Mouse (Mus musculus) myocyte (in vitro differentiated cells): ENCODE measurements at regions not wholly inside any gene's neighbourhood (a gene's known extent, or its start where the extent isn't known, plus 50 kb on each side); places are given as distances from the start of the nearest gene placed in this dataset.

Experiments used
- H3K27me3 ChIP-seq: one replicate; pipeline ENCODE4 v1.6.1; 2011; ENCODE audit not compliant: control insufficient read depth, insufficient read depth, insufficient read length
- H3K36me3 ChIP-seq: one replicate; pipeline ENCODE4 v1.6.1; 2011; ENCODE audit not compliant: control insufficient read depth, insufficient read depth
- H3K4me2 ChIP-seq: one replicate; pipeline ENCODE4 v1.6.1; 2011; ENCODE audit warnings: low read depth, control low read depth
- H3K4me3 ChIP-seq: one replicate; pipeline ENCODE4 v1.5.1; 2011; ENCODE audit warnings: mild to moderate bottlenecking, control low read depth, moderate library complexity
- H3K79me2 ChIP-seq: one replicate; pipeline ENCODE4 v1.6.1; 2011; ENCODE audit not compliant: control insufficient read depth, insufficient read depth
- H3ac ChIP-seq: one replicate; pipeline ENCODE4 v1.6.1; 2011; ENCODE audit not compliant: control insufficient read depth, insufficient read length
- CEBPB ChIP-seq: IDR thresholded peaks from 2 replicates; pipeline ENCODE4 v1.6.1; 2011; ENCODE audit warnings: mild to moderate bottlenecking, moderate library complexity; ENCODE audit not compliant: poor library complexity, insufficient read depth, severe bottlenecking
- E2F4 ChIP-seq: IDR thresholded peaks from one replicate; pipeline ENCODE4 v1.6.1; 2011; ENCODE audit warnings: mild to moderate bottlenecking, control low read depth, moderate library complexity; ENCODE audit not compliant: insufficient read depth
- MAX ChIP-seq: IDR thresholded peaks from one replicate; pipeline ENCODE4 v1.6.1; 2011; ENCODE audit warnings: low read depth, mild to moderate bottlenecking, control low read depth
- MYOD1 ChIP-seq, 3 experiments: IDR thresholded peaks; one replicate each; pipeline ENCODE4 v1.6.1; 2011; ENCODE audit warnings: control low read depth in 2 of 3, low read depth in 2 of 3, mild to moderate bottlenecking in 2 of 3, moderate library complexity in 1 of 3; ENCODE audit not compliant: insufficient read length in 2 of 3, control insufficient read depth in 1 of 3
- MYOG ChIP-seq, 3 experiments: IDR thresholded peaks; one replicate each; pipeline ENCODE4 v1.6.1; 2011; ENCODE audit warnings: control low read depth in 2 of 3, low read depth in 2 of 3, mild to moderate bottlenecking in 2 of 3; ENCODE audit not compliant: insufficient read length in 2 of 3, control insufficient read depth in 1 of 3, insufficient read depth in 1 of 3
- POLR2A ChIP-seq: IDR thresholded peaks from one replicate; pipeline ENCODE4 v1.6.1; 2011; ENCODE audit warnings: low read depth, mild to moderate bottlenecking, control low read depth, moderate library complexity; ENCODE audit not compliant: insufficient read length
- POLR2AphosphoS2 ChIP-seq: IDR thresholded peaks from one replicate; pipeline ENCODE4 v1.6.1; 2011; ENCODE audit warnings: low read depth, control low read depth; ENCODE audit not compliant: insufficient read length
- REST ChIP-seq: IDR thresholded peaks from one replicate; pipeline ENCODE4 v1.6.1; 2011; ENCODE audit warnings: mild to moderate bottlenecking, control low read depth, moderate library complexity; ENCODE audit not compliant: insufficient read depth, insufficient read length
- SRF ChIP-seq: IDR thresholded peaks from one replicate; pipeline ENCODE4 v1.6.1; 2011; ENCODE audit warnings: low read depth; ENCODE audit not compliant: control insufficient read depth, insufficient read length
- TCF12 ChIP-seq: IDR thresholded peaks from one replicate; pipeline ENCODE4 v1.6.1; 2011; ENCODE audit warnings: mild to moderate bottlenecking, control low read depth; ENCODE audit not compliant: poor library complexity, insufficient read depth, severe bottlenecking
- TCF3 ChIP-seq: IDR thresholded peaks from one replicate; pipeline ENCODE4 v1.6.1; 2011; ENCODE audit warnings: low read depth, control low read depth; ENCODE audit not compliant: insufficient read length
- USF1 ChIP-seq: IDR thresholded peaks from one replicate; pipeline ENCODE4 v1.6.1; 2011; ENCODE audit warnings: low read depth, mild to moderate bottlenecking, control low read depth, moderate library complexity

GRCm38 (mm10) chr3:35079887-35080286 is 429.7 kb downstream of the Sox2 start:
- no peaks in the 10 kb centered on the region for H3K27me3 ChIP-seq
- H3K79me2 ChIP-seq, result no peaks in the 10 kb centered on the region
- TF ChIP-seq MAX, result no peak
- TF ChIP-seq POLR2A, result no peak
- no peak for TF ChIP-seq E2F4
- no peak for TF ChIP-seq MYOD1 (IDR thresholded peaks at IDR 0.05; ENCODE audit: control insufficient read depth in 1 of 3, insufficient read length in 2 of 3, low read depth in 2 of 3)
- TF ChIP-seq MYOG (IDR thresholded peaks at IDR 0.05; ENCODE audit: control insufficient read depth in 1 of 3, insufficient read depth in 1 of 3, insufficient read length in 2 of 3, low read depth in 2 of 3), result no peak
- no peak overlapping the region for H3K4me2 ChIP-seq
- no peak overlapping the region for H3ac ChIP-seq
- H3K36me3 ChIP-seq, result no peaks in the 10 kb centered on the region
- no peak overlapping the region for H3K4me3 ChIP-seq

DNA sequence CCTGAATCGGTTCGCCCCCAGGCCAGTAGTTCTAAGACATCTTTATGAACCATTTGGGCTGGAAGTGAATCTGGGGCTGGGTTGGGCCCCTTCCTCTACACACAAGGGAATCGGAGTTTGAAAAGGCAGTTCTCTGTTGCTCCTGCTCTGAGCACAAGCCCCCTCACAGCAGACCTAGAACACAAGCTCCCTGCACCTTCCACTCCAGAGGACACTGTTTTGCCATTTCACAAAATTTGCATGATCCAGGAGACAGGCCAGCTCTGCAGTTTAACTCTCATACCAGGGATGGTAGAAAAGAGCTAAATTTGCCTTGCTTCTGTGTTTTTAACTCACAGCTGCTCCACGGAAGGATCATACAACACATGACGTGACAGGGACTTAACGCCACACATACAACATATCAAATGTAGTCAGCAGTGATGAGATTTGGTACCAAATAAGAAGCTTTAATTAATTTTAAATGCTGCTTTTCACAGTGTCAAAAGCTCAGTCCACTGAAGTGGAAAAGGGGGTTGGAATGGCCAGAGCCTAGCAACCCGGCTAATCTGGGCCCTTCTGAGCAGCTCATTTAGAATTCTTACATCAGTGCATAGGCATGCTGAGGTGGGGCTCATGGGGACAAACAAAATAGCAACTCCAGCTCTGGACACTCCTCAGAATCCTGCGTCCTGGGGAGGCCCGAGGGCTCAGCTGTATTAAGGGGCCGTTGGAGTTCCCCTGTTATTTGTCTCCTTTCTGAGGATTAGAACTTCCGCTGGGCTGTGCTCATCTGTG is 434.1 kb downstream of the Sox2 start:
- Histone ChIP-seq H3K36me3 (no peaks in the 10 kb centered on the region), H3K4me2 (no peak overlapping the region), H3K4me3 (no peak overlapping the region), H3ac (no peak overlapping the region), H3K27me3 (no peaks in the 10 kb centered on the region), H3K79me2 (no peaks in the 10 kb centered on the region)
- TF ChIP-seq TCF12 (no peak), REST (no peak), E2F4 (no peak), POLR2A (no peak), CEBPB (no peak), SRF (no peak), MYOG (IDR thresholded peaks at IDR 0.05; ENCODE audit: control insufficient read depth in 1 of 3, insufficient read depth in 1 of 3, insufficient read length in 2 of 3, low read depth in 2 of 3) (no peak), MAX (no peak), MYOD1 (IDR thresholded peaks at IDR 0.05; ENCODE audit: control insufficient read depth in 1 of 3, insufficient read length in 2 of 3, low read depth in 2 of 3) (no peak), TCF3 (no peak), USF1 (no peak), POLR2AphosphoS2 (no peak)

GRCm38 (mm10) chr3:35088241-35089080 is 438.3 kb downstream of the Sox2 start:
- H3K79me2 ChIP-seq, result no peaks in the 10 kb centered on the region
- H3K36me3 ChIP-seq, result no peaks in the 10 kb centered on the region
- no peak for TF ChIP-seq MAX
- no peak for TF ChIP-seq POLR2AphosphoS2
- no peak for TF ChIP-seq TCF3
- TF ChIP-seq POLR2A, result no peak
- no peak for TF ChIP-seq MYOD1 (IDR thresholded peaks at IDR 0.05; ENCODE audit: control insufficient read depth in 1 of 3, insufficient read length in 2 of 3, low read depth in 2 of 3)
- TF ChIP-seq MYOG (IDR thresholded peaks at IDR 0.05; ENCODE audit: control insufficient read depth in 1 of 3, insufficient read depth in 1 of 3, insufficient read length in 2 of 3, low read depth in 2 of 3), result no peak
- TF ChIP-seq USF1, result no peak
- no peak for TF ChIP-seq SRF
- TF ChIP-seq E2F4, result no peak
- TF ChIP-seq REST, result no peak
- TF ChIP-seq CEBPB, result no peak
- TF ChIP-seq TCF12, result no peak
- H3K27me3 ChIP-seq, result no peaks in the 10 kb centered on the region
- no peak overlapping the region for H3K4me2 ChIP-seq
- no peak overlapping the region for H3K4me3 ChIP-seq
- no peak overlapping the region for H3ac ChIP-seq

GRCm38 (mm10) chr3:35090496-35091133 is 440.4 kb downstream of the Sox2 start:
- H3ac ChIP-seq, result no peak overlapping the region
- no peak overlapping the region for H3K4me2 ChIP-seq
- H3K36me3 ChIP-seq, result no peaks in the 10 kb centered on the region
- H3K4me3 ChIP-seq, result no peak overlapping the region
- no peaks in the 10 kb centered on the region for H3K27me3 ChIP-seq
- no peak for TF ChIP-seq SRF
- TF ChIP-seq MYOG (IDR thresholded peaks at IDR 0.05; ENCODE audit: control insufficient read depth in 1 of 3, insufficient read depth in 1 of 3, insufficient read length in 2 of 3, low read depth in 2 of 3), result no peak
- no peak for TF ChIP-seq MYOD1 (IDR thresholded peaks at IDR 0.05; ENCODE audit: control insufficient read depth in 1 of 3, insufficient read length in 2 of 3, low read depth in 2 of 3)
- no peak for TF ChIP-seq TCF3
- no peak for TF ChIP-seq CEBPB
- TF ChIP-seq USF1, result no peak
- TF ChIP-seq POLR2AphosphoS2, result no peak
- no peak for TF ChIP-seq REST
- no peak for TF ChIP-seq MAX
- no peak for TF ChIP-seq TCF12
- TF ChIP-seq E2F4, result no peak
- TF ChIP-seq POLR2A, result no peak
- no peaks in the 10 kb centered on the region for H3K79me2 ChIP-seq
